Mouse (Mus musculus) midbrain, embryonic 16.5 days (tissue): ENCODE results near the gene Vamp3. TPM values are rescaled to one million over a fixed set of nuclear protein-coding genes. Genes with fewer than 3 reads are reported as not detected.

ENCODE experiments used
- ATAC-seq: fragments of 200-750 bp; cut with Nextera tagmentation; 2 replicates; pipeline ENCODE4 v1.8.0; 2017; ENCODE audit warnings: moderate TSS enrichment
- H3K27ac ChIP-seq: fragments of 300-500 bp; sonication (generic); 2 replicates; pipeline ENCODE4 v1.5.1; 2014; ENCODE audit warnings: mild to moderate bottlenecking, low read length, mixed read lengths
- H3K27me3 ChIP-seq: fragments of 300-500 bp; sonication (generic); 2 replicates; pipeline ENCODE4 v1.6.1; 2014; ENCODE audit warnings: low read depth, low read length, mixed read lengths; ENCODE audit not compliant: control insufficient read depth, insufficient read depth
- H3K36me3 ChIP-seq: fragments of 300-500 bp; sonication (generic); 2 replicates; pipeline ENCODE4 v1.6.1; 2014; ENCODE audit warnings: mild to moderate bottlenecking, low read length, moderate library complexity, mixed read lengths; ENCODE audit not compliant: control insufficient read depth, insufficient read depth
- H3K4me1 ChIP-seq: fragments of 300-500 bp; sonication (generic); 2 replicates; pipeline ENCODE4 v1.6.1; 2014; ENCODE audit warnings: mild to moderate bottlenecking, low read length, mixed read lengths; ENCODE audit not compliant: control insufficient read depth, insufficient read depth
- H3K4me2 ChIP-seq: fragments of 300-500 bp; sonication (generic); 2 replicates; pipeline ENCODE4 v1.6.1; 2014; ENCODE audit warnings: mild to moderate bottlenecking, low read length, mixed read lengths
- H3K4me3 ChIP-seq: fragments of 300-500 bp; sonication (generic); 2 replicates; pipeline ENCODE4 v1.5.1; 2014; ENCODE audit warnings: low read depth, mild to moderate bottlenecking, low read length, moderate library complexity, mixed read lengths
- H3K9ac ChIP-seq: fragments of 300-500 bp; sonication (generic); 2 replicates; pipeline ENCODE4 v1.6.1; 2014; ENCODE audit warnings: low read depth, low read length, mixed read lengths
- H3K9me3 ChIP-seq: fragments of 300-500 bp; sonication (generic); replicated peaks from 2 replicates; pipeline ENCODE4 v1.6.1; 2014; ENCODE audit warnings: mild to moderate bottlenecking, low read length, mixed read lengths; ENCODE audit not compliant: control insufficient read depth, poor library complexity, severe bottlenecking
- WGBS: fragments of 180-500 bp; shearing (Covaris S2); extraction: QIAGEN DNeasy Blood & Tissue Kit; methylation state at CpG from one replicate; pipeline ENCODE4 v1.1.7; 2014; 5-methylcytosine and 5-hydroxymethylcytosine counted together
- polyA plus RNA-seq: library from polyadenylated mRNA; unstranded; fragments of >200 nt; fragmentation: Nextera tagmentation; extraction: Ambion mirVana; gene quantifications from 2 replicates; pipeline ENCODE4 v1.2.1, GENCODE M21; 2015

Gene Vamp3
- polyA plus RNA-seq, 1 experiment from 2014 or later: 45.7 TPM

GRCm38 (mm10) chr4:151088819-151089218 lies 31.1 kb upstream of the Vamp3 start:
- Histone ChIP-seq H3K4me2 (no peak overlapping the region), H3K9ac (no peak overlapping the region), H3K4me1 (peaks cover 4% of the 10 kb centered on the region; the same call in 1 of the 2 replicates), H3K36me3 (peaks cover 20% of the 10 kb centered on the region), H3K27me3 (no peaks in the 10 kb centered on the region), H3K4me3 (no peak overlapping the region), H3K9me3 (no peaks in the 10 kb centered on the region), H3K27ac (no peak overlapping the region)
- WGBS: 90% methylated on average over 14 of the region's 14 CpGs
- no peak for ATAC-seq

DNA sequence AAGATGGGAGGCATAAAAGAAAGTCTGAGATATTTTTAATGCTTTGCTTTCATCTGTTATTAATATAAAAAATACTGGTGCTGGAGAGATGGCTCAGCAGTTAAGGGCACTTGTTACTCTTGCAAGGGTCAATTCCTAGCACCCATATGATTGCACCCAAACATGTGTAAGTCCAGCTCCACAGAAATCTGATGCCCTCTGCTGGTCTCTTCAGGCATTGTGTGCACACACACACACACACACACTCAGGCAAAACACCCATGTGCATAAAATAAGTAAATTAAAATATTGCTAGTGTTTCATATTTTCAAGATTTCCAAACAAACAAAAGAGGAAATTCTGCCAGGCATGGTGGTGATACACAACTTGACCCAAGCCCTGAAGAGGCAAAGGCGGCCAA lies 29.6 kb upstream of the Vamp3 start:
- H3K9ac ChIP-seq: no peak overlapping the region
- ATAC-seq: no peak
- H3K27ac ChIP-seq: no peak overlapping the region
- peaks cover 33% of the 10 kb centered on the region for H3K36me3 ChIP-seq
- H3K4me1 ChIP-seq: peaks cover 4% of the 10 kb centered on the region; the same call in 1 of the 2 replicates
- no peak overlapping the region for H3K4me2 ChIP-seq
- H3K4me3 ChIP-seq: no peak overlapping the region
- no peaks in the 10 kb centered on the region for H3K27me3 ChIP-seq
- H3K9me3 ChIP-seq: no peaks in the 10 kb centered on the region
- WGBS: 100% methylated on average over 1 of the region's 1 CpGs

- no peaks in the 10 kb centered on the region for H3K4me1 ChIP-seq
- WGBS: 72% methylated on average over 5 of the region's 5 CpGs
- H3K27me3 ChIP-seq: no peaks in the 10 kb centered on the region
- H3K4me3 ChIP-seq: no peak overlapping the region
- H3K9ac ChIP-seq: no peak overlapping the region
- ATAC-seq: no peak
- no peak overlapping the region for H3K4me2 ChIP-seq
- H3K9me3 ChIP-seq: no peaks in the 10 kb centered on the region
- no peak overlapping the region for H3K27ac ChIP-seq
- peaks cover 58% of the 10 kb centered on the region for H3K36me3 ChIP-seq
Measured at GRCm38 (mm10) chr4:151083027-151083426, 25.3 kb upstream of the Vamp3 start.

GRCm38 (mm10) chr4:151081977-151082376 lies 24.2 kb upstream of the Vamp3 start:
- Histone ChIP-seq H3K4me3 (no peak overlapping the region), H3K4me2 (no peak overlapping the region), H3K9me3 (no peaks in the 10 kb centered on the region), H3K4me1 (no peaks in the 10 kb centered on the region), H3K36me3 (peaks cover 64% of the 10 kb centered on the region), H3K9ac (no peak overlapping the region), H3K27me3 (no peaks in the 10 kb centered on the region), H3K27ac (no peak overlapping the region)
- 94% methylated on average over 13 of the region's 13 CpGs for WGBS
- no peak for ATAC-seq

- Histone ChIP-seq H3K9me3 (no peaks in the 10 kb centered on the region), H3K36me3 (peaks cover 69% of the 10 kb centered on the region), H3K9ac (no peak overlapping the region), H3K4me1 (no peaks in the 10 kb centered on the region), H3K27me3 (no peaks in the 10 kb centered on the region), H3K4me2 (no peak overlapping the region), H3K27ac (no peak overlapping the region), H3K4me3 (no peak overlapping the region)
- WGBS: 83% methylated on average over 2 of the region's 2 CpGs
- no peak for ATAC-seq
Measured at GRCm38 (mm10) chr4:151081355-151081754, 23.6 kb upstream of the Vamp3 start.

GRCm38 (mm10) chr4:151074817-151075216 lies 17.1 kb upstream of the Vamp3 start:
- no peak; the same call in 1 of the 2 replicates for ATAC-seq
- H3K4me2 ChIP-seq: no peak overlapping the region
- H3K36me3 ChIP-seq: peaks cover 80% of the 10 kb centered on the region
- H3K9me3 ChIP-seq: no peaks in the 10 kb centered on the region
- 92% methylated on average over 15 of the region's 15 CpGs for WGBS
- H3K9ac ChIP-seq: no peak overlapping the region
- H3K27me3 ChIP-seq: no peaks in the 10 kb centered on the region
- no peaks in the 10 kb centered on the region for H3K4me1 ChIP-seq
- H3K4me3 ChIP-seq: no peak overlapping the region
- no peak overlapping the region for H3K27ac ChIP-seq

DNA sequence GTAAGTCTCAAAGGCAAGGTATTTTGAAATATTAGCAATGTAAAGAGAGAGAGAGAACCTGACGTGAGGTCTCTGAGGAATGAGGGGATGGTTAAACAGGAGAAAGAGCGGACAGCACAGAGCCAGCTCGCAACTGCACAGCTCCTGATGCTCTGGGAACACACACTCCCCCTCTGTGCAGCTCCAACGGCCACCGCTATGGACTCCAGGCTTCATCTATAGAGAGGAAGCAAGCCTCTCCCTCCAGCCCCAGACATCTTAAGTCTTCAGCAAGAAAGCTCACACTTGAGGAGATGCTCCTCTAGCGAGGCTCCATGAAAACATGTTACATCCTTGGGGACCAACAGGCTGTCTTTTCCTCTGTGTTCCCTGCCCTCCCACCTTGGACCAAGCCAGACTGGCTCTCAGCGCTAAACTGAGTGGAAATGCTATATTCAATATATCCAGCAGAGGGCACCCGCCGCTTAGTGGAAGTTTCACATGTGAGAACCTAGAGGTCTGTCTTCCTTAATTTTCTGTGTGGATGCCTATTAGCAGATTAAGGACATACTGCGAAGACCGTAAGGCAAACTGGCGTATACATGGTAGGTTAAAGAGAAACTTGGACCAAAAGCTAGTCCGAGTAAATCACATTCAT lies 15.5 kb upstream of the Vamp3 start:
- H3K27me3 ChIP-seq: no peaks in the 10 kb centered on the region
- H3K36me3 ChIP-seq: peaks cover 68% of the 10 kb centered on the region
- H3K9ac ChIP-seq: no peak overlapping the region
- WGBS: 53% methylated on average over 13 of the region's 13 CpGs
- H3K4me3 ChIP-seq: no peak overlapping the region
- no peaks in the 10 kb centered on the region for H3K4me1 ChIP-seq
- H3K27ac ChIP-seq: no peak overlapping the region
- no peak overlapping the region for H3K4me2 ChIP-seq
- ATAC-seq: peak; percentile 64; the same call in 1 of the 2 replicates
- H3K9me3 ChIP-seq: no peaks in the 10 kb centered on the region

DNA sequence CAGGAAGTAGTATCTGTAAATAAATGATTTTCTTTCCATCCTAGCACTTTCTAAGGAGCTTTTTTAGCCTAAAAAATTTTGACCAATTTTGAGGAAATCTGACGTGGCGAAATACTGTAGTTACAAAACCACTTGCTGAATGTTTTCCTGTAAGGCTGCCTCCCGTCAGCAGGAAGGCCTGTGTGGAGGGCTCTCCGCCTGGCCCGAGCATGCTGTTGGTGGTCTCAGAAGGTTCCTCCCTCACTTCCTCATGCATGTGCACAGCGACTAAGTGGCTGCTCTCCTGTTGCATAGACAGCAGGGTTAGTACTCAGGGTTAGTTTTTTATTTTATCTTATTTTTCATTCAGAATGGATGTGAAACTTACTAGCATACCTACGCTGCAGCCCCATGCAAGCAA lies 13.2 kb upstream of the Vamp3 start:
- Histone ChIP-seq H3K4me1 (no peaks in the 10 kb centered on the region), H3K9me3 (no peaks in the 10 kb centered on the region), H3K9ac (no peak overlapping the region), H3K27me3 (no peaks in the 10 kb centered on the region), H3K4me3 (no peak overlapping the region), H3K36me3 (peaks cover 58% of the 10 kb centered on the region), H3K4me2 (no peak overlapping the region), H3K27ac (no peak overlapping the region)
- ATAC-seq: no peak
- 92% methylated on average over 7 of the region's 7 CpGs for WGBS

GRCm38 (mm10) chr4:151068751-151069150 lies 11.0 kb upstream of the Vamp3 start:
- no peak for ATAC-seq
- Histone ChIP-seq H3K9ac (no peak overlapping the region), H3K27me3 (no peaks in the 10 kb centered on the region), H3K4me2 (no peak overlapping the region), H3K36me3 (peaks cover 36% of the 10 kb centered on the region), H3K4me3 (no peak overlapping the region), H3K27ac (no peak overlapping the region), H3K4me1 (no peaks in the 10 kb centered on the region), H3K9me3 (no peaks in the 10 kb centered on the region)
- 76% methylated on average over 4 of the region's 4 CpGs for WGBS
